Mouse (Mus musculus) megakaryocyte, embryonic 14.5 days (primary cell): ENCODE results near the gene Nlrc3.

ENCODE experiments used
- FLI1 ChIP-seq: IDR thresholded peaks from 2 replicates; pipeline ENCODE4 v1.6.1; 2012; ENCODE audit warnings: low read length, inconsistent platforms, mixed read lengths
- GATA1 ChIP-seq: IDR thresholded peaks from 3 replicates; pipeline ENCODE4 v1.6.1; 2012; ENCODE audit warnings: mixed read lengths, low read length, inconsistent platforms, borderline replicate concordance

DNA sequence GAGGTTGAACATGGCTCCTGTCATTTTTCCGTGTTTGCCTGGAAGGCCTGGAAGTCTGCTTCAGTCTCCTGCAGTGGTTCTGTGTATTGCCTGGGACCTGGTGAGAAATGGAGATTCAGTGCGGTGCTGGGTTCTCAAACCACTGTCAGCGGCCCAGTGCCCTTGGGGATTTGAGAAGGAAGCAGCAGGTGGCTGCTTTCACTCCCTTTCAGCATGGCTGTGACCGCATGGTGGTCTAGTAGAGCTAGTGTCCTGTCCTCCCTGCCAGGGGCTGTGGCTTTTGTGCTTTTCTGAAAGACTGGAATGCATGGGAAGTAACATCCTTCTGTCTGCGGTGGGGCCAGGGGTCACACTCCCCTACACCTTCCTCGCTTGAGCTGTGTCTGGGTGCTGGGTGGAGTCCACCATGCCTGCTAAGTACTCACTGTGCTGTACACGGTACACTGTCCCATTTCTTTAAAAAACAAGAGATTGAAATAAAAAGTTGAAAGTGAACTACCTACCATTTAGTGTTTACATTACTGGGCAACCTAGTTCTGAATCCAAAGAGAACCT, 6.8 kb upstream of the Nlrc3 start:
- no peak for TF ChIP-seq GATA1
- no peak for TF ChIP-seq FLI1
